Mouse (Mus musculus) stomach, postnatal 0 days (tissue): ENCODE results near the gene Vmn1r219.

Experiments
- CTCF ChIP-seq: IDR thresholded peaks from 2 replicates; pipeline ENCODE4 v1.5.1; 2016; ENCODE audit warnings: antibody characterized with exemption, low read depth, mild to moderate bottlenecking, moderate library complexity
- EP300 ChIP-seq: optimal IDR thresholded peaks from 2 replicates; pipeline ENCODE3; 2016; ENCODE audit warnings: antibody characterized with exemption

- TF ChIP-seq CTCF (no peak), EP300 (no peak)
Observed at GRCm38 (mm10) chr13:23157848-23158247, 1.3 kb upstream of the Vmn1r219 start.
